Mouse (Mus musculus): ENCODE data around the gene Ccdc122.
"Not testable (repeated sequence)": the region's sequence is repeated elsewhere in the genome, so short reads cannot be mapped to it uniquely, and the experiment has no call there.

The Ccdc122 gene

DNA sequence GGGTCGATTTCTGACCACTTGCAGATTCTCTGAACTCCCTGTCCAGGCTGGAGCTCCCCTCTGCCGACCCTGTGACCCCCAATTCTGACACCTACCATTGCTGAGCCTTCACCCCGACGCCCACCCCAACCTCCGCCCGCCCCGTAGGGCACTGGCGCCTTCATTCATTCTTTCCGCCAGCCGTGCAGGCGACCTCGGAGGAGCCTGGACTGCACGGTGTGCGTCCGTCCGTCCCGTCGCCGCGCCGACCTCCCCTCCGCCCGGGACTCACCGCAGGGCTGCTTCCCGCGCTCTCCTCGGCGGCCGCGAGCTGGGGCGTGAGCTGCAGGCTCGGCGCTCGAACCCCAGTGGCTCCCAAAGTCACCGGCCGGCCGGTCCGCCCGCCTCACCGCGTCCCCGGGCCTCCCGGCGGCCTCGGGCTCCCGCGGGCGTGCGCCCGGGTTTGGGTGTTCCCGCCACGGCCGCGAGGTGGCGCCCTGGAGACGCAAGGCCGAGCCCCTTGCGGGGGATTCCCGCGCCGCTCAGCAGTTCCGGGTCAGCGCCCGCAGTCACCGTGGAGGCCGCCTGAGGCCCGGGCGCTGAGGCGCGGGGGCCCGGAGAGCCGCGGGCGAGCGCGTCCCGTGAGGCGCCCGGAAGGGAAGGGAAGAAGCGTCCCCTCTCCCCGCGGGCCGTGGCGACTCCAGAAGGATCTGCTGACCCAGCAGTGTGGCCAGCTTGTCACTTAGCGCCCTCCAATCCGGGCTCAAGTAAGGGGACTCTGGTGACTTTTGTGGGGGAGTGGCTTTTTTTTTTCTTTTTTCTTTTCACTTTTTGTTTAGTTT lies at the start of gene Ccdc122, which contains the start of gene Lacc1:
Gene Ccdc122 (plus strand): TSS at position 547 of the 821 bp plus-strand sequence.
Gene Lacc1 (minus strand): TSS at position 679 of the 821 bp plus-strand sequence.
- no peak for DNase-seq (ENCODE audit: low read depth, low spot score)

DNA sequence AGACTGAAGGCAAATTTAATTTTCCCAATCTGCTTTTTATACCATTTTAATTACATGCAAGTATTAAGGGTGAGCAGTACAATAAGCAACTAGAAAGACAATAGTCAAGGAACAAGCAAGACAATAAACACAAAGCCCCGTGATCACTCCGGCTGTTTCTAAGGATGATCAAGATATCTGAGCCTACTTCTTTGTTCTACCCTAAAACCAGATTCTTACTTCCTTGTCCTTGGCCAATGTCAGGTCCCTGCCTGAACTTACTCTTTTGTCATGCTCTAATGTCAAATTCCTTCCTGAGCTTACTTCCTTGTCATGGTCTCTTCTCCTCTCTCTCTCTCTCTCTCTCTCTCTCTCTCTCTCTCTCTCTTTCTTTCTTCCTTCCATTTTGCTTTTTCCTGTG lies 46.2 kb upstream of the Ccdc122 start:
- DNase-seq (ENCODE audit: low read depth, low spot score): not testable (repeated sequence)

DNA sequence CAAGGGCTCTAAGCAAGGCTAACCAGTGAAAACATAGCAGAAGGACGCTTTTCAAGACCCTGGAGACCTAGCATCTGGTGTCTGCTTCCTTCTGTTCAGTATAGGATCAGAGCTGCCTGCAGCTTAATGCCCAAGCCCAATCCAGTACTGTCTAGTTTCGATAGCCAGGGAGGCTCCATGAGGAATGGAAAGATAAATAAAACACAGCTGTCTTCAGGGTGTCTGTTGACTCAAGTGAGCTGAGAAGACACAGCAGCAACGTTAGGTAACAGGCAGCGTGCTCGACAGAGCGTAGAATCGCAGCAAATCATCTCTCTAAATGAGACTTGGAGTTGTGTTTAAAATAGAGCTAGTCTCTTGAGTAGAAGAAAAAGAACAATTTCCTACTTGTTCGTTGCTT lies 31.8 kb upstream of the Ccdc122 start:
- DNase-seq (ENCODE audit: low read depth, low spot score): no peak

GRCm38 (mm10) chr14:77005566-77005965 lies 31.0 kb upstream of the Ccdc122 start:
- no peak for DNase-seq (ENCODE audit: low read depth, low spot score)

DNA sequence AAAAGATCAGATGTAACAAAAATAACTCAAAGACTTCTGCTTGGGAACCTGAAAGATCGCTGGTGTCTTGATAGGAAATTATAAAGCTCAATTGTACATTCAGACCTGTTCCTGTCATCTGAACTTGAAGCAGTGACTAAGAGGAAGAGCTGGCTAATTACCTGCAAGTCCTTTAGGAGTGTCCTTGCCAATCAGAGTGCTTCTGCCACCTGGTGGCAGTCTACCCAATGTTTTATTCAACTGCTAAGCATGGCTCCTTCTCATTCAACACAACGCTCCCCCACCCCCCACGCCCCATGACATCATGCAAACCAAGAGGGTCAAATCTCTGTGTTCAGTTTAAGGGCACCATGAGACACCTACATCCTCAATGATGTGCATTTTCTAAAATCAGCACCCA lies 28.3 kb upstream of the Ccdc122 start:
- DNase-seq (ENCODE audit: low read depth, low spot score): peak; percentile 80

- no peak for DNase-seq (ENCODE audit: low read depth, low spot score)
Measured at GRCm38 (mm10) chr14:77011804-77012203, 24.8 kb upstream of the Ccdc122 start.

DNA sequence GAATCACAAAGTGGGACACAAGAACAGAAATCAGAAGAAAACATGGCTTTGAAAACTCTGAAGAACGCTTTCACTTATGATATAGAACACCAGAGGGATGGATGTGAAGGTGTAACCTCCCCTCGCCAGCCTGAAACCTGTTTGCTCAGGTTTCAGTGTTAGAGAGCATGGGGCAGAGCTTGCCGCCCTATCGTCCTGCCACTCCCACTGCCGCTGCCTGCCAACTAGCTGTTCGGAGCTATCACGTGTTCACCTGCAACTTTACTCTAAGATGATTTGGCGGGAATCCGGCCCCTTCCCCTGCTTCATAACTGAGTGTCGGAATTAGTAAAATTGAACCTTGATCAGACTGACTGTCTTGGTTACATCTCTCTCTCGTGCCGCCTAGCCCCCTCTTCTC lies 19.8 kb upstream of the Ccdc122 start:
- DNase-seq (ENCODE audit: low read depth, low spot score): not testable (repeated sequence)

GRCm38 (mm10) chr14:77017211-77017610 lies 19.4 kb upstream of the Ccdc122 start:
- DNase-seq (ENCODE audit: low read depth, low spot score): no peak

GRCm38 (mm10) chr14:77024499-77024898 lies 12.1 kb upstream of the Ccdc122 start:
- no peak for DNase-seq (ENCODE audit: low read depth, low spot score)

- no peak for DNase-seq (ENCODE audit: low read depth, low spot score)
Measured at GRCm38 (mm10) chr14:77029319-77030054, 7.1 kb upstream of the Ccdc122 start.

DNA sequence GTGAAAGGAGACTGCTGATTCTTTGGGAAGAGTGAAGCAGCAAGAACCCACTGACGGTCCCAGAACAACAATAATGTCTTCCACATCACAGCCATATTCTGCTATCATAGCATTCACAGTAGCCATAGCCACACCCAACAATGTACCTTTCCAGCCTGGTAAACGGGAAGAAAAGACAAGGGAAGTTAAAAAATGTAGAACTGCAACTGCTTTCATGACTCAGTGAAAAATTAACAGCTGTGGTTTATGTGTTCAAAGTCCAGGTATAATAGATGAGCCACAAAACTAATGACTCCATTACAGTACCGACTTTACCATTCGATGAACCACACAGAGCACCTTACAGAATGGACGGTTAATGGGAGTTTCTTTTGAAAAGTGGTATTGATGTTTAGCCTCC lies 5.8 kb upstream of the Ccdc122 start:
- DNase-seq (ENCODE audit: low read depth, low spot score): no peak

- DNase-seq (ENCODE audit: low read depth, low spot score): no peak
Measured at GRCm38 (mm10) chr14:77032433-77032832, 4.1 kb upstream of the Ccdc122 start.

DNA sequence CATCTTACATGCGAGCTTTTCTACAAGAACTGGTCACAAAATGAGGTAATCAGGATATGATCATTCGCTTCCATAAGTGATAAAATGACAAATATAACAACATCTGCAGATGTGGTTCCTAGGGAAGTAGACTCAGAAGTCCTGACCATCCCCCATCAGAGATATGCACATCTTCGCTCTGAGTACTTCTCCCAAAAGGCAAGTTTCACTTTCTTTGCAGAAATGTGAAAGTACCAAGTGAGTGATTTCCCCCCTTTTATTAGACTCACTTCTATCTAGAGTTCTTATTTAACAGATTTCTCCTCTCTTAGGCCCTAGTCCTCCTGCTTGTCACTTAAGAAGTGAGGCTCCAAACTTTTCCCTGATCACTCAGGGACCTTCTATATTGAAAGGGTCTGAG lies 3.2 kb upstream of the Ccdc122 start:
- no peak for DNase-seq (ENCODE audit: low read depth, low spot score)

DNA sequence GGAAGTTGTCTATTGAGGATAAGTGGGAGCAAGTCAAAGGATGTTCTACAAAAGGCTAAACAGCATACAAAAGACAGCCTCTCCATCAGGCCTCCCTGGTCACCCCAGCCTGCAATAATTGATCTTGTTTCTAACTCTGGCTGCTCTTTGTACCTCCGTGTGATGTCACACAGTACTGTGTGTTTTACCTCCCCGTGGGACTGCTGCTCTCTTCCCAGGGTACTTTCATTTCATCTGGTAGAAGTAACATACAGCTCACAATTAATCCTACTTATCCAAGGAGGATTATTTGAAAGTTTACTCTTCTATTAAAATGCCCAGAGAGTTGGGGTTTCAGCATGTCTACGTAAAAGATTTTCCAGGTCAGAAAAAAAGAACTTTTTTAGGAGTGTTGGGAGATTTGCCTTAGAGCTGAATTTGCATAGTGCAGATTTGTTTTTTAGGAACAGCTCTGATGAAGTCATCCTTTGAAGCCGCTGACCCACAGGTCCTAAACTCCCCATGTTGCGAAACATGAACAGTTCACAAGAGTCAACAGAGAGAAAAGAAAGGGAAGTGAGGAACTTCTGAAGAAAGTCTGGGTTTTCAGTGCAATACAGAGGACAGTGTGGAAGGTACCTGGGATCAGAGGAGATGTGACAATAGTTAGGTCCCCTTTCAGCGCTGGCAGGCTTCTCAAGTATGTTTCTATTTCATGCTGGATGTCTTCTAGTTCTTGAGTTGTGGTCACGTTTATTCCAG lies 2.2 kb upstream of the Ccdc122 start:
- no peak for DNase-seq (ENCODE audit: low read depth, low spot score)

GRCm38 (mm10) chr14:77034970-77035369 lies 1.6 kb upstream of the Ccdc122 start:
- DNase-seq (ENCODE audit: low read depth, low spot score): no peak

DNA sequence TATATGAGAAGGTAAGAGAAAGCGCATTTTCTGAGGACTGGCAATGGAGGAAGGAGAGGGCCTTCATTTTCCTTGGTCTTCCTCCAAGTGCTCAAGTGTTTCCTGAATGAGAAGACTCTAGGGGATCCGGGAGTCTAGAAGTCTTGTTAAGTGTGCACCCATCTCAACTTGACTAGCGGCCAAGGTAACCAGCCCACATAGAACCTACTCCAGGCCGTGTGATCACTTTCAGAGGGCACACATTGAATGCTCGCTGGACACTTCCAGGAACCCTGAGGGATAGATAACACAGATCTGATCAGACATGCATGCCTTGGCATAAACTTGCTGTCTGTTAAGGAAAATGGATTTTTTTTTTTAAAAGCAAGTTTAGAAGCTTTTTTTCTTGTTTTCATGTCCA lies 758 bp downstream of the Ccdc122 start:
- no peak for DNase-seq (ENCODE audit: low read depth, low spot score)

- peak; percentile 47 for DNase-seq (ENCODE audit: low read depth, low spot score)
Measured at GRCm38 (mm10) chr14:77037832-77038425, 1.4 kb downstream of the Ccdc122 start.

DNA sequence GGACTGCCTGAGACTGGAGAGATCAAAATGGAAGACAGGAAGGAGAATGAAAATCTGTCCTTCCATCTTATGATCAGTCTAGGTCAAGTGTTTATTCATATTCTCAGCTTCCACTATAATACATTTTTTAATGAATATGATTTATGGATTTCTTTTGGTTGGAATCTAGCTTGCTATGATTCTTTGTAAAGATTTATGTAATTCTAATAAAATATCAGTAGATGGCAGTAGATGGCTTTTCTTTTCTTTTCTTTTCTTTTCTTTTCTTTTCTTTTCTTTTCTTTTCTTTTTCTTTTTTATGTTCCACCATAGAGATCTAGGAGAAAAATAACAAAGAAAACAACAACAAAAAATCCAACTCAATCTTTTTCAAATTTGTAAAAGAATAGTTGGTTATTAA lies 16.7 kb downstream of the Ccdc122 start:
- no peak for DNase-seq (ENCODE audit: low read depth, low spot score)

DNA sequence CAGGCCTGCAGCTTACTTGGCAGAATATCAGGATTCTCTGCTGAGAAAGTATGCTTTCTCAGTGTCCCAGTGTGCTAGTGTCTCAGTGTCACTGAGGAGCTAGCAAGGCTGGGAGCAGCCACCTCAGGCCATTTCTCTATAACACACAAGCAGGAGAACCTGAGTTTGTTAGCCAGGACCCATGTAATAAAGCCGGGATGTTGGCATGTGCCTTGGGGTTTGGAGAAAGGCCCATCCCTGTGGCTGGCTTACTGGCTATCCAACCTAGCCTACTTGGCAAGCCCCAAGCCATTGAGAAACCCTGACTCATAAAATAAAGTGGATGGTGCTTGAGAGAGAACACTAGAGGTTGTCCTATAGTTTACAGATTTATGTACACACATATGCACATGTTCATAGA lies 32.8 kb downstream of the Ccdc122 start:
- DNase-seq (ENCODE audit: low read depth, low spot score): no peak

DNA sequence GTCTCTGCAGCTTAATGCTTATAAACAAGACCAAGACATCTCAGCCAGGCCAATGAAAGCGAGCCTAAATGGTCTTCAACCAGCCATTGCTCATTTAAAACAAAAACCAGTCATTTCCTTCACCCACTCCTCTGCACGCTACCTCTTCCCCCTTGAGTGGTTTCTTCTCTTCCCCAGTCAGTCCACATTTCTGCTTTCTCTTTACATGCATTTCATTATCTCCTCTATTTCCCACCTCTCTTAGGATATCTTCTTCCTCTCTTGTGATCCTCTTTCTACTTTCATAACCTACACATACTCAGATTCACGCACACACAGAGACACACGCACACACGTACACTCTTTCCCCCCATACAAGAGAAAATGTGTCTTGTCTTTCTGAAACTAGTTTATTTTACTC lies 44.7 kb downstream of the Ccdc122 start:
- DNase-seq (ENCODE audit: low read depth, low spot score): no peak

DNA sequence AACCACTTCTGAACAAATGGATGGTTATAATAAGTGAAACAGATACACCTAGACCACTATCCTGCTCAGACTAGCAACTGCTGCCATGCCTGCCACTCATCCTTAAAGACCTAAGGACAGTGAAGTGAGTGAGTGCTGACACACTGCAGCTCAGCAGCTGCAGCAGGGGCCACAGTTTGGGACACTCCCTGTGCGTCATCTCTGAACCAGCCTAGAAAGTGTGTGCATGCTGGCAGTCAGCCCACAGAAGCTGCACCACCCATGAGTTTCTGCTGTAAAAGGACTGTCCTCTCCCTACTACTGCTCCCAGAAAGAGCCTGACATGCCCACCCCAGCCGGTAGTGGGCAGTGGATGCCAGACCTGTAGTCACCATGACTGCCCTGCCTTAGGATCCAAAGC lies 63.7 kb downstream of the Ccdc122 start:
- no peak for DNase-seq (ENCODE audit: low read depth, low spot score)

DNA sequence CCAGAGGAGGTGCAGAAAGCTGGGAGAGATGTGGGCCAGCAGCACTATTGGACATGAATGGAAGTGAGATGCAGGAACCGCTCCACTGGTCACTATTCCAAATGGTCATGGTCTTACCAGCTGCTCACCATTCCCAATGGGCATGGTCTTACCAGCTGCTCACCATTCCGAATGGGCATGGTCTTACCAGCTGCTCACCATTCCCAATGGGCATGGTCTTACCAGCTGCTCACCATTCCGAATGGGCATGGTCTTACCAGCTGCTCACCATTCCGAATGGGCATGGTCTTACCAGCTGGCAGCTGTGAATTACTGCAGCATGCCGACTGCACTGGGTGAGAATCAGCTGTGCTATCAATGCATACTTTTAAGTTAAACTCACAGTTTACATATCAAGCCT lies 74.0 kb downstream of the Ccdc122 start:
- DNase-seq (ENCODE audit: low read depth, low spot score): not testable (repeated sequence)
